Mouse (Mus musculus): ENCODE measurements around the gene Slc35b2.

Gene Slc35b2

DNA sequence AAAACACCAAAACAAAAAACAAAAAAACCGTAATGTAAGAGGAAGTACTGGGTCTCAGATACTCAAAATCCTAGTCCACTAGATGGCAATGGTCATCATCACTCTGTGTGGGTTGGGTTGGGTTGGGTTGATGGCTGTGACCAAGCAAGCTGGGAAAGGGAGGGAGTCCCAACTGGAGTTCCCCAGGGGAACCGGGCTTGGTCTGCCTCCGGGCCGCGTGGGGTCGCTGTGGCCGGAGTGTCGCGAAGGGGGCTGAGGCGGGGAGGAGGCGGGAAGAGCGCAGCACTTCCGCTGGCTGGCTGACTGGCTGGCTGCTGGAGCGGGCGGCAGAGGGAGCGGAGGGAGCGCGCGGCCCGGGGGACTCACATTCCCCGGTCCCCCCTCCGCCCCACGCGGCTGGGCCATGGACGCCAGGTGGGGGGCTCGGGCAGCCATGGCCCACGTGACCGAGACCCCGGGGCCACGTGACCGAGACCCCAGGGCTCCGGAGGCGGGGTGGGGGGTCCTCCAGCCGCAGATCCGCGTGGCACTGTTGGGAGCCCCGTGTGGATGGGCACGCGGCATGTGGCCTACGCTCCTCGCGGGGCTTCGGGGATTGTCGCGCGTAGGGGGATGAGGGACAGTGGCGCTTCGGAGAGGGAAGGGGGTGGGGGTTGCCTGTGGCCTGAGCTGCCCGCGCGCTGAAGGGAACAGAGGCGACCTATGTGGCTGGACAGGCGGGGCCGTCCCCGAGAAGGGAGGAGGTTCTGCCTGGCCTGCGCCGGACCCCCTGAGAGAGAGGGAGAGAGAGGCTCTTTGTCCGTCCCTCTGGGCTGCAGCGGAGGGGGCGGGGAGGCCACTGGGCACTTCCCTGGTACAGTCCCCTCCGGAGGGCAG is at the start of gene Slc35b2:
Gene Slc35b2, plus strand, starts transcription at position 220 of the 876 bp plus-strand sequence.
- in situ Hi-C loops (cut with MboI, MseI): loop anchor here (10.0 to 25.0 kb wide), 2 partner anchors 601 to 1948 kb away; partner anchors contain the start of genes Ccnd3, Gtpbp2 and Taf8

DNA sequence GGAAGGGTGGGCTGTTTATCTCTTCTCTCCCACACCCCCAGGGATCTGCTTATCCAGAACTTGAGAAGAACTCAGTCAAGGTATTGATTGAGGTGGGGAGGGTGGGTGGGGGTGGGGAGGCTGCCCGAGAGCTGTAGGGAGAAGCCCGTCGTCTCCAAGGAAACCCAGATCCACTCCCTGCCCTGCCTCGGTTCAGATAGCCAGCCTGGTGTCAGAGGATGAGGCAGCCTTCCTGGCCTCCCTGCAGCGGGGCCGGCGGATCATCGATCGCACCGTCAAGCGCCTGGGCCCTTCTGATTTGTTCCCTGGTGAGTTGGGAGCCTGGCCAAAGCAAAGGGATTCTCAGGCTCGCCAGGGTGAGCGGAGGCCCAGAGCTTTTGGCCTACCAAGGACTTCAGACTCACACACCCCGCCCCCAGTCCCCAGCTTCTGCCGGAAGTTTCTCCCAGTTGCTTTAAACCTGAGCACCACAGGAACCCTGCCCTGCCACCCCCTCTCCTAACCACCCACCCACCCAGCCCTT is 48.4 kb upstream of the Slc35b2 start:
- in situ Hi-C loops (cut with MboI, MseI): no loop called here

DNA sequence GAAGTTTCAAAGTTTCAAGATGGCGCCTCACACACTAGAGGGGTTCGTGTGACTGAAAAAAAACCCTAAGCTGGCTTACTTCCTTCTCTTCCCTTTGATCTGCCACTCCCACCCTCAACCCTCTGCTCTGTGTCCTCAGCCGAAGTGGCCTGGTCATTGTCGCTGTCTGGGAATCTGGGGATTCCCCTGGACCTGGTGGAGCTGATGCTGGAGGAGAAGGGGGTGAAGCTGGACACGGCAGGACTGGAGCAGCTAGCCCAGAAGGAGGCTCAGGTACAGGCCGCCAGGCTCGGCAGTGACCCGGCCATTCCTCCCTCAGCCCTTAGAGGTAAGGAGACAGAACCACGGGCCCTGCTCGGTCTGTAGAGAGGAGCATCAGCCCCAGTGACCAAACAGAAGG is 47.9 kb upstream of the Slc35b2 start:
- in situ Hi-C loops (cut with MboI, MseI): no loop called here

DNA sequence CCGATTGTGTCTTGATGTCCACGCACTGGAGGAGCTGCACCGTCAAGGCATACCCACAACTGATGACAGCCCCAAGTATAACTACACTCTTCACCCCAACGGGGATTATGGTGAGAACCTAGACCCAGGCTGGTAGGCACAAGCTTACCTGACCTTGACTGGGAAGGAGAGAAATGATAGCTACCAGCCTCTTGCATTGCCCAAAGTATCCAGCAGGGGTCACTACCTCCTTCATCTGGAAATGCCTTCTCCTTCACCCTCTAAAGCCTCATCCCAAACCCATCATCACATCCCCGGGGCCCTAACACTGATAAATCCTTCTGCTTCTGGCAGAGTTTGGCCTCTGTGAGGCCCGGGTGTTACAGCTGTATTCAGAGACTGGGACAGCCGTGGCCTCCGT is 47.2 kb upstream of the Slc35b2 start:
- in situ Hi-C loops (cut with MboI, MseI): no loop called here

DNA sequence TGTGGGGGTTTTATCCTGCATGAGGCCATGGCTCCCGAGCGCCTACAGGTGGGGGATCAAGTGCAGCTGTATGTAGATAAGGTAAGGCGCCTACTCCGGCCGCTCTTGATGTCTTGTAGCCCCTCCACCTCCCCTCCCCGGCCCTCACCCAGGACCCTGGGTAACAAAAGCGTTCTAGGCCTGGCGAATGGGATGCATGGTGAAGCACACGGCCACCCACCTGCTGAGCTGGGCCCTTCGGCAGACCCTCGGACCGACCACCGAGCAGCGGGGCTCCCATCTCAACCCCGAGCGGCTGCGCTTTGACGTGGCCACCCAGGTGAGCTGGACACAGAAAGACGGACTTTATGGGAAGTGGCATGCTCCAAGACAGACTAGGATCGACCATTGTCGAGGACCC is 46.5 kb upstream of the Slc35b2 start:
- in situ Hi-C loops (cut with MboI, MseI): no loop called here

DNA sequence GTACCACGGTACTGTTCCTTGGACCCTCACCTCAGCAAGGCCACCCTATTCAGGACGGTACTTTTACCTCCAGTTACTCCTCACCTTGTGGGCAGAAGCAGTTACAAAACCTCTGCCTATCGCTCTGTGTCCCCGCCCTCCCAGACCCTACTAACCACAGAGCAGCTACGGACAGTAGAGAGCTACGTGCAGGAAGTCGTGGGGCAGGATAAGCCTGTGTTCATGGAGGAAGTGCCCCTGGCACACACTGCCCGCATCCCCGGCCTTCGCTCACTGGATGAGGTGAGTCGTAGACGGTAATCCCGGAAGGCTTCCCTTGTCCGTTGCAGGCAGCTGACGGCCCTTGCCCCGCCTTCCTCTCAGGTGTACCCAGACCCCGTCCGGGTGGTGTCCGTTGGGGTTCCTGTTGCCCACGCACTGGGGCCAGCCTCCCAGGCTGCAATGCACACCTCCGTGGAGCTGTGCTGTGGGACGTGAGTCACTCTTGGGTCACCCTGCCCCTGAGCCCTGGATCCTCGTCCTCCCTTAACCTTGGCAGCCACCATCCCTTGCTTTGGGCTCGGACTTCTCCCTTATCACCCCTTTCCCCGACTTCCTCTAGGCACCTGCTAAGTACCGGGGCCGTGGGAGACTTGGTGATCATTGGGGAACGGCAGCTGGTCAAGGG is 46.0 kb upstream of the Slc35b2 start:
- in situ Hi-C loops (cut with MboI, MseI): no loop called here

DNA sequence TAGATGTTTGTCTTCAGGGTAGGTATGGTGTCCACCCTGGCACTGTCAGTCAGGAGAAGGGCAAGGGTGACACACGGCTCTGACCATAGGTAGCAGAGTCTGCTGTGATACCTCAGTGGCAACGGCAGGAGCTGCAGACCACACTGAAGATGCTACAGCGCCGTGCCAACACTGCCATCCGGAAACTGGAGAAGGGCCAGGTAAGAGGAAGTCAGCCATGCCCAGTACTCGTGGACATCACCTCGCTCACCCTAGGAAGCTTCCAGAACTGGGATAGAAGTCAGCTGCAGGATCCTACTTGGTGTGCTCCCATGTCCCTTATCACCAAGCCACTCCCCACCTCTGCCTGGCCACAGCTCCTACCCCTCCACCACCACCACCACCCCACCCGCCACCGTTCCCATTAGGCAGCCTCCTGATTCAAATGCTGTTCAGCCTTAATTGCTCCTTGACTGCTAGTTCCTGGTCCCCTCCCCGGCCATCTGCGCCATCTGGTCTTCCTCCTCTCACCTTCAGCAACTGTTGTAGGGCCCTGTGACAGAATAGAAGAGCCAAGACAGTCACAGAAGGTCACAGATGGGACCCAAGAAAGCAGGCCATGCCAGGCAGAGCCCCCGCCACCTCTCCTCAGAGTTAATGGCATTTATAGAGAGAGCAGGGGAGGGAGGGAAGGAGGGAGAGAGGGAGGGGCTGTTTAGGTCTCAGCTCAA is 44.8 kb upstream of the Slc35b2 start:
- in situ Hi-C loops (cut with MboI, MseI): no loop called here

DNA sequence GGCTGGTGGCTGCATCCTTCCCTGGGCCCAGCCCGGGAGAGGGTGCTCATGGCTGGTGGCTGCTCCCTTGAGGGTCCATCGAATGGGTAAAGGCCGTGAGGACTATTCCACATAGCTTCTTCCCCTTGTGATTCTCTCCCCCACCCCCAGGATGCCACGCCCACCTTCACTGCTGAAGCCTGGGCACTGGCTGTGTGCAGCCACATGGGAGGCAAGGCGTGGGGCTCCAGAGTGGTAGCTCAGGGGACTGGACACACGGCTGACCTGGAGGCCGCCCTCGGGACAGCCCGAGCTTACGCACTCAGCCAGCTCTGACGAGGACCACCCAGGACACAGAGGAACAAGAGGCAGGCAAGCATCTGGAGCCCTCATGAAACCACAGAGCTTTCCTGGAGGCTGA is 43.5 kb upstream of the Slc35b2 start:
- in situ Hi-C loops (cut with MboI, MseI): no loop called here

DNA sequence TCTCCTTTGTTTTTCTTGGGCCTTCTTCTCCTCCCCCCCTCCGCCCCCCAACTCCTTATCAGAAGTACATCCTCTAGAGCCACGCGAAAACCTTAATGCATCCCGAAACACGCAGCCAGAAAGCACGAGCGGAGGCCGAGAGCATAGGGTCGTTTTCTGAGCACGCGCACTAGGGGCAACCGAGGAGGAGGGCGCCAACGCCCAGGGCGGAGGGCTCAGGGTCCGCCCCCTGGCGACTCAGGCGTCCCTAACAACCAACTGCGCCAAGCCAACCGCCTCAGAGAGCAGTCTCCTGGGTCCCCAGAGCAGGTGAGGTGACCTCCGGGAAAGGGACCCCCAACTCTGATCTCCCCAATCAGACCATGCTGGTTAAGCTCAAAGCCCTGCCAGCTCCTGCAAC is 40.4 kb upstream of the Slc35b2 start, which contains the start of gene Tcte1:
Gene Tcte1, plus strand, starts transcription at position 172 of the 400 bp plus-strand sequence.
- in situ Hi-C loops (cut with MboI, MseI): no loop called here

DNA sequence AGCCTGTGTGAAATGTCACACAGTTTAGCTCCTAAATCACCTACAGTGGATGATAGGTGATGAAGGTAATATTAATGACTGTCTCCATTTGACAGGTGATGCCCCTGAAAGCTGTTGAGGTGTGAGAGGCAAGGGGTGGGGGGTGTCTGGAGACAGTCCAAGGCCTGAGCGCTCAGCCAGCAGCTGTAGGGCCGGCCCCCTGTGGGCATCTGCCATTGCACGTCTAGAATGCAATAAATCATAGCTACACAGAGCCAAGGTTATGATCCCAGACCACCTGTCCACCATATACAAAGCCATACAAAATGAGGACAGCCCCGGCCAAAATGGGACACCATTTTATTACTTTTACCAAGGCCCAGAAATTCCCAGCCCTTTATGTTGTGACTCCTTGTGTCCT is 38.7 kb upstream of the Slc35b2 start:
- in situ Hi-C loops (cut with MboI, MseI): no loop called here

DNA sequence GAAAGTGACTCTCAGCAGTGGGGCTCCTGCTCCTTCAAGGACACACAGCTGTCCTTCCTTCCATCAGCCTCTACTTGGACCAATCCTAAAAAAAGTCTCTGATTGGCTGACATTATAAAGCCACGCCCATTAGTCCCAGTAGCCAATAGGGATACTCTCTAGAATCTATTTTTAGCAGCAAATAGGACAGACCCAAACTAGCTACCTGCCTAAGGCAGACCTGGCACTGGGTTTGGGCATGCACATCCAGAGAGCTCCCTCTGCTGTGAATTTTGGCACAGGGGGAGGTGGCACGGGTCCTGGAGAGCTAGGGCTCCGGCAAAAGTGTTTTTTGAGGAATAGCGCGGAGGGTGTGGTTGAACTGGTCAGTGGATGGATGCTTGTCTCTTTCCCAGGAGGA is 37.1 kb upstream of the Slc35b2 start:
- in situ Hi-C loops (cut with MboI, MseI): no loop called here

DNA sequence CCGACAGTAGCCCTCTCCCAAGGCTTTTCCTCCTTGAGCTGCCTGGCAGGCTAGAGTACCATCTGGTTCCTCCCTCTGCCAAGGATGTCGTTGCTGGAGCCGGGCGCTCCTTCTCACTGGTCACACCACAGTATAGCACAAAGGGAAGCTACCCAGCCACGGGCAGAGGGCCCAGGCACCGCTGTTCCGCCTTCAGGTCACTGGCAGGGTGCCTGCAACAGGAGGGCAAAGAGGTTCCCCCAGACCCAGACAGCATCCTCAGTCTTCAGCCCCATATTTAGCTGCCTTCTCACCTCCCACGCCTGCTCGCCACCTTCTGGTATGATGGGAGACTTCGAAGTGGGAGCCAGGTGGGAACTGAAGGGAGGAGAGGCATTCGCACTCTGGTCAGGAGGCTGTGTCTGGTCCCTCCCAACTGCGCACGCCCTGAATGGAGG is 33.3 kb upstream of the Slc35b2 start:
- in situ Hi-C loops (cut with MboI, MseI): no loop called here

DNA sequence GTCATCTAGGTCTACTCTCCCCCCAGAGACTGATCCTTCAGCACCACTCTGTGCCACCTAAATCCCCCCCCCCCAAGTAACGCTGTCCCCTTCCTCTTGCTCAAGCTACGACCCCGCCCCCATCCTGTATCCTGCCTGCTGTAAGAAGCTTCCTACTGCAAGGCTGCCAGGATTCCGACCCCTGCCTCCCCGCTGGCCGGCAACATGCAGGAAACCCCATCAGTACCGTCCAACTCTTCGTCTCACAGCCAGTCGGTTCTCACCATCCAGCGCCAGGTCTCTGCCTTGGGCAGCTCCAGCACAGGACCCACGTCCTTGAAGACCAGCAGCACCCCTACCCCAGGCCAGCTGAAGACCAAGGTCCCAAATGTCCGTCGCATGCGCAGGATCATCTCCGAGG is 30.8 kb upstream of the Slc35b2 start:
- in situ Hi-C loops (cut with MboI, MseI): no loop called here

DNA sequence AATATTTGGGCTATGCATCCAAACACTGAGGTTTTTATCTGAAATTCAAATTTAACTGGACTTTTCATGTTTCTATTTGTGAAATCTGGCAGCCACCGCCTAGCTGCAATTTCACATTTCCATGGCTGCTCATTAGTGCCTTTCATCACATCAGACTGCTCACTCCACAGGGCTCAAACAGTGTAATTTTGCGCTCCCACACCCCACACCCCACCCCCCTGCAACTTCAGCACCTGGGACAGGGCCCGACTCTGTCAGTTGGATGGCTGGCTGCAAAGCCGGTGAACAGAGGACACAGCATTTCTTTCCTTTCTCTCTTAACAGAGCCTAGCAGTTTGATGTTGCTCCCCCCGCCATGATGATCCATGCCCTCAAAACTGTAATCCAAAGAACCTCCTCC is 27.4 kb upstream of the Slc35b2 start:
- in situ Hi-C loops (cut with MboI, MseI): no loop called here

DNA sequence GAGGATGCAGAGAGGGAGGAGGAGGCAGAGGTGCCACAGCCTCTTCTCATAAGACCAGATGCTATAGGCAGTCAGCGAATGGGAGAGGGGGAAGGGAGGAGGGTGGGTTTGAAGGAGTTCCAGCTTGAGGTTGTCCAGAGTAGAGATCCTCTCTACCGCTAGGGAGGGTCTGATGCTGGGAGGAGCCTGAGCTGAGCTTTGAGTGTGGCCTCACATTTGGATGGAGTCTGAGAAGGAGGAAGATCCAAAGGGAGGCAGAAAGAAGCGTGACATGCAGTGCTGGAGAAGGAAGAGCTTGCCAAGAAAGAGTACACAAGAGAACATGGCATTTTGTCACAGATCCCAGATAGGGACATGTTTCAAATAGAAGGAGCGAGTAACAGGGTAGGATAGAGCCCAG is 25.3 kb upstream of the Slc35b2 start:
- in situ Hi-C loops (cut with MboI, MseI): no loop called here

DNA sequence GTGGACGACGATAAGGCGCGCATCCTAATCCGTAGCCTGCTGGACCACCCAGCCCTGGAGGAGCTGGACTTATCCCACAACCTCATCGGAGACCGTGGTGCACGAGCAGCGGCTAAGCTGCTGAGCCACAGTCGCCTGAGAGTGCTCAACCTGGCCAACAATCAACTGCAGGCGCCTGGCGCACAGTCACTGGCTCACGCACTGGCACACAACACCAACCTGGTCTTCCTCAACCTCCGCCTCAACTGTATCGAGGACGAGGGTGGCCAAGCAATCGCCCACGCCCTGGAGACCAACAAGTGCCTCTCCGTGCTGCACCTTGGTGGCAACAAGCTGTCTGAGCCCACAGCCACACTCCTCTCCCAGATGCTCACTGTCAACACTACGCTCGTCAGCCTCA is 24.0 kb upstream of the Slc35b2 start:
- in situ Hi-C loops (cut with MboI, MseI): no loop called here

DNA sequence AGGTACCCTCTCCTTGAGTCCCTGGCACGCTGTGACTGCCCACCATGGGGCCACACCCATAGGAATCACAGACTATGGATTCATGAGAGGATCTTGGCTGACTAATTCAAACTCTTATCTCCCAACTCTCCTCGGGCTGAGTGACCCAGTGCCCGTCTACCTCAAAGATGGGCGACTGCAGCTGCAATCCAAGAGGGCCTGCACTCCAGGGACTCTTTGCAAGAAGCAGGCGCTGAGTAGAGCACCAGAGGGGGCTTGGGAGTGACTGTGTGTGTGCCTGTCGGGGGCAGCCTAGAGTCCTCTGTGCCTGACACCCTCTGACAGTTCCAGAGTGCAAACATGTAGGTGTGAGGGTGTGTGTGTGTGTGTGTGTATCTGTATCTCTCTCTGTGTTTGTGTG is 21.5 kb upstream of the Slc35b2 start:
- in situ Hi-C loops (cut with MboI, MseI): no loop called here

DNA sequence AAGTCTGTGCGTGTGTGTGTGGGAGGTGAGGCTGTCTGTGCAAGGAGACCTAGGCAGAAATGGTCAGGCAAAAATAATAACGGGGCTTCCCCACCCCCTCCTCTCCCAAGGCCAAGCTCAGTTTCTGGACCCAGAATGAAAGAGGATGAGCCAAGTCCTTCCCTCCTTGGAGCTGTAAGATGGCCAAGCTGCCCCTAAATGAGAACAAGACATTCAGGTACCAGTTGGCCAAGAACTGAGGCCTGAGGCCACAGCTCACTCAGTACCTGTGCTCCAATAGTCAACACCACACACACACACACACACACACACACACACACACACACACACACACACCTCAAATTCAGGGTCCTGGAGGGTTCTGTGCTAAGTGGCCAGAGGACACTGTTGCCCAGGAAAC is 21.0 kb upstream of the Slc35b2 start:
- in situ Hi-C loops (cut with MboI, MseI): no loop called here

DNA sequence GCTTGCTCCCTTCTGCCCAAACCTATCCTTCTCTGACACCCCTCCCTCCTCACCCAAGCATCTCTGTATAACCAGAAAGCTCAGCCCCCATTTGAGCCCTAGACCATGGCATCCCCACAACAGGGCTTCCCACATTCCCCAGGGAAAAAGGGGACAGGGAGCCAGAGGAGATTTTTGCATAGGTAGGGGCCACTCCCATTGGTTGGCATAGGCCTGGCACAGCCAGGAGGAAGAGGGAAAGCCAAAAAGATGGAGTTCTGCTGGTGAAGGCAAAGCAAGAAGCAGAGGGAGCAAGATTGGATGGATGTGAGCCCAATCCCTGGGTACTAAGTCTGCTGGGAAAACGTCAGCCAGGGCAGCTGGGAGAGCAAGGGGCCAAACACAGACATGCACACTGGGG is 20.6 kb upstream of the Slc35b2 start:
- in situ Hi-C loops (cut with MboI, MseI): no loop called here

DNA sequence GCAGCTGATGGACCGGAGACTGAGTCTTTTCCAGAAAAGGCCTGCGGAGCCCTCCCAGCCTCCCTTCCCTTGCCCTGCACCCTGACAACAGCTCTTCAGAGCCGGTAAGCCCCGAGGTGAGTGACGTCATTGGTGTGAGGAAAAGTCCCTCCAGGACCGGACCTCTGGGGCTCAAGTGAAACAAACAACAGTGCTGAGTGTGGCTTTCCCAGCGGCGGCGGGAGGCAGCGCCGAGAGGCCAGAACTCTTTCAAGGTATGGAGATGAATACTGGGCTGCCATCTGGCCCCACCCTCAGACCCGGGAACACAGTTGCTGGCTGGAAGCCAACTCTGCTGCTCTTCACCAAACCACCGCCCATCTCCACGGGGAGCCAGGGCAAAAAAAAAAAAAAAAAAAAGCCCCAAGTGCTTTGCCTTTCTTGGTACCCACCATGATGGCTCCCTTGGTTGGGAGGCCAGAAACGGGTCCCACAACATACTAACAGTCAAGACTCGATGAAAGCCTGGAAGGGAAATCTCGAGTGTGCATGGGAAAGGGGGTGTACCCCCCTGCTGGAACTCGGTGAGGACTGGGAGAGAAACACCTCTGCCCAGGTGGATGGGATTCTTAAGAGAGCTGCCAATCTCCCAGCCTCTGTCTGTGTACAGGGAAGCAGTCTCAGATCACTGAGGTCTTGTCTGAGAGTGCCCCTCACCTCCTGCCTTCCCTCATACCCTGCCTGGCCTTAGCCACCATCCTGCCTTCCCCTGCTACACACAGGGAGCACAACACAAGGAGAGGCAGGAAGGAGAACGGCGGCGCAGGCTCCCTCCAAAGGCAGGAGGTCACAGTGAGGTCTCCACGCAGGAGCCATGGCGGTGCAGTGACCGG is 19.4 kb upstream of the Slc35b2 start:
- in situ Hi-C loops (cut with MboI, MseI): no loop called here

DNA sequence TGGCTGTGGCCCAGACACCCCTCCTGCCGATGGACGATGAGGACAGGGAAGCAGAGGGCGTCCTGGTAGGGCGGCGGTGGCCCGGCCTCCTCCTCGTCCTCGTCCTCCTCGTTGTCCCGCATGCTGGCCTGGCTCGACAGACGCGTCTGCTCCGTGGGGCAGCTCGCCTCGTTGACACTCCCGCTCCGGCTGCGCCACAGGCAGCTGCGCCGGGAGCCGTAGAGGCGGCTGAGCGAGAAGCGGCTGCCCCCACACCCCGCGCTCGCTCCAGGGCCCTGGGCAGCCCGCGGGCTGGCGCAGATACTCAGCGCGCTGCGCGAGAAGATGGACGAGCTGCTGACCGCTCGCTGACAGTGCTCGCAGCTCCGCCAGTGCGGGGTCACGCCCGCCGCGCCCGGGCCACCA is 18.8 kb upstream of the Slc35b2 start:
- in situ Hi-C loops (cut with MboI, MseI): no loop called here

All from T-helper 1 cell (primary cell).